Mouse (Mus musculus) frontal cortex, postnatal 25 days (tissue): ENCODE results near the gene Clmp.

Experiments used
- DNase-seq, 2 experiments: peaks; one replicate each; pipeline ENCODE4 v3.0.0; 2022; ENCODE audit warnings: low spot score in 2 of 2

The Clmp gene

DNA sequence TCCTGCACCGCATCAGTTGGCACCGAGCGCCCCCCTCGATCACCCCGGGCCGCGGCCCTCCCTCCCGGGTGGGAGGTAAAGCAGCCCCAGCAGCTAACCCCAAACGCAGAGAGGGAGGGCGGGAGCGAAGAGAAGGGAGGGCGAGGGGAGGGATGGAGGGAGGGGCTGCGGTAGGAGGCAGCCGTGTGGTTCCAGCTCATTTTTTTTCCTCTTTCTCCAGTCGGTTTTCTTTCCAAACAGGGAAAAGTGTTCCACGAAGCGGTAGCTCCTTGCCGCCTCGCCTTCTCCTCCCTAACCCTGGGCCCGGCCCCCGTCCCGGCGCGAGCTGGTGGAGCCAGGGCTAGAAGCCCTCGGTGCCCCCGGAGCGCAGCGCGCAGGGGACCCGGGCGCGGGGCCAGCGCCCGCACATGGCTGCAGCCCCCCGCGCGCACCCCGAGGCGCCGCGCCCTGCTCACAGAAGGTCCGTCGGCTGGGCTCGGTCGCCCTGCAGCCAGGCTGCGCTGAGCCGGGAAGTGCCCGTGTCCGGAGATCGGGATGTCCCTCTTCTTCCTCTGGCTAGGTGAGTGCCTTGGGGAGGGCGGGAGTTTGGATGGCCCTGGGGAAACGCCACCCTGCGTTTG lies at the start of gene Clmp:
Clmp (plus strand) TSS at position 162 of the 620 bp plus-strand sequence.
- DNase-seq: no peak

DNA sequence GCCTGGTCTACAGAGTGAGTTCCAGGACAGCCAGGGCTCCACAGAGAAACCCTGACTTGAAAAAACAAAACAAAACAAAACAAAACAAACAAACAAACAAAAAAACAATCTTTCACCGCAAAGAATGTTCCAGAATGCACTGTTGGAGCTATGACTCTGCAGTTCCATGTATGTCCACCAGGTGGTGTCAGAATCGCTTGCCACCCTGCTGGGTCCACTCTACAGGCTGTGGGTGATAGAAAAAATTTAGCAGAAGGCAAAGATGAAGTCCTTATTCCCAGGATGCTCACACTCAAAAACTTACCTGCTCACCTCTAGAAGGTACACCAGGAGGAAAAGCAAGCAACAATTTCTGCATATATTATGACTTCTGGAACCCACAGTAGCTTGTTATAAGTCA lies 49.7 kb upstream of the Clmp start:
- DNase-seq: peak in 1 of 2 experiments; percentile 55

DNA sequence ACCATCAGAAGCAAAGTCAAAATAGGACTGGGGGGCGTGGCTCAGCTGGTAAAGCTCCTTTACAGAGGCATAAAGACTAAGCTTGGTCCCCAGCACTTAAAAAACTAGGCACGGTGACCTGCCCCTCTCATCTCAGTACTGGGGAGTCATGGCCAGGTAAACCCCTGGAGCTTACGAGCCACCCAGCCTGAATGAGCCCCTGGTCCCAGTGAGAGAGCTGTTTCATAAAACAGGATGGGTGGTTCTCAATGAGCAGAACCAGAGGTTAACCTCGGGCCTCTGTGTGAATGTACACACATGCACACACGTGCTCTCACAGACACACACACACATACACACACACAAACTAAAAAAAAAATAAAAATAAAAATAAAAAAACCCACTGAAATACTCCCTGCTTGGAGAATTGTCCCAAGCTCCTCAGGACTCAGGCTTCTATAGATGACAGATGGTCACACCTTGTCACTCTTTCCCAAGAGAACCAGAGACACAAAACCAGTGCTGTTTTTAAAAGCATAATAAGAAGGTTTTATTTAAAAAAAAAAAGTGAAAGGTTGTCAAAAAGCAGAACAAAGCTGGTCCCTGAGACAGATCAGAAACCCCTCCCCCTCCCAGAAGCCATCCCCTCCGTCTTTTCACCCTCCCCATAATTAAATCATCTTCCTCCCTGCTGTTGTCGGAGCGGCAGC lies 47.9 kb upstream of the Clmp start:
- no peak for DNase-seq

DNA sequence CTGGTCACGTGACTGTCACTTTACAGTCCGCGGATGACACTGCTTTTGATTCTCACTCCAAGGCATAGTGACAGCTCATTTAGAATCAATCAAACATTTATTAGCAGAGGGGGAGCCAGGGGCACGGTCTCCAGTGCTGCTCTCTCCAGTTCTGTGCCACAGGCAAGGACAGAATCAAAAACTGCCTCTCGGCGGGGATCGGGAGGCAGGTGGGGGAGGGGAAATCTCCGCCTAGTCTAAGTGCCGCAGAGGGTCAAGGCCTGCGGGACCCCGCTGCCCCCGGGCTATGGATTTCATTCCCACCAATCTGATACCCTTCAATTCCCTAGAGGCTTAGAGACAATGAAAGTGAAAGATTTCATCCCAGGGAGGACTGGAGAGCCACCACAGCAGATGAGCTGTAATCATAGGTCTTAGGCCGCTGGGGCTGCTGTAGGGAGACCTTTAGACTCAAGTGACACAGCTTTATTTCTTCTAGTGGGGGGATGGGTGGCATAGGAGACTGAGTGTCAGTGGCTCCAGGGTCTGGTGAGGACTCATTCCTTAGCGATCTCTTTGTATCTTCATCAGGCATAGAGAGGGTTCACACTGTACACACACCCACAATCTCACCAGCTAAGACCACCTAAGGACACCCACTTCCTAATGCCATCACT lies 47.2 kb upstream of the Clmp start:
- no peak for DNase-seq

DNA sequence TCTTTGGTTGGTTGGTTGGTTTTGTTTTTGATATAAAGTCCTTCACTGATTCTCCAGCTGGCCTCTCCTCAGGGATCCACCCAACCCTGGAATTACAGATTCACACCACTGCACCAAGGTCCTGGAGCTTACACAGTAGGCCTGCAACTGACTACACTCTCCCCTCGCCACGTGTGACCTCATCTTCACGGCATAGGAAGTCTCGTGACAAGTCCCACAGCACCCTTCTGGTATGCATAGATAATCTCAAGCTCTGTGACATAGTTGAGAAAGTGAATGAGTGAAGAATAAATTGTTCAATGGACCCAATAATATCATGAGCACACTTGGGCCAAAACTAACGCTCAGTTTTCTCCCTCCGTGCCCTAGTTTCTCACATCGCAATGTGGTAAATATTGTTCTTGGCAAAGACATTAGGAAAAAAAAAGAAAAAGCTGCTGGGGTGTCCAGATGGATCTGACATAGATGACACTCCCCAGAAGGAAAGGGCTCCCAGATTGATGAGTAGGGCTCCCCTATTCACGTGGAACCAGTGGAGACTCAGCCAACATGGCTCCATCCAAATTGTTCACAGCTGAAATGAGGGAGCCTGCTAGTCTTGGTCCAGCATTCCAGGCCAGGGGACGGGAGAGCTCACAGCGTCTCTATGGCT lies 46.1 kb upstream of the Clmp start:
- DNase-seq: no peak

DNA sequence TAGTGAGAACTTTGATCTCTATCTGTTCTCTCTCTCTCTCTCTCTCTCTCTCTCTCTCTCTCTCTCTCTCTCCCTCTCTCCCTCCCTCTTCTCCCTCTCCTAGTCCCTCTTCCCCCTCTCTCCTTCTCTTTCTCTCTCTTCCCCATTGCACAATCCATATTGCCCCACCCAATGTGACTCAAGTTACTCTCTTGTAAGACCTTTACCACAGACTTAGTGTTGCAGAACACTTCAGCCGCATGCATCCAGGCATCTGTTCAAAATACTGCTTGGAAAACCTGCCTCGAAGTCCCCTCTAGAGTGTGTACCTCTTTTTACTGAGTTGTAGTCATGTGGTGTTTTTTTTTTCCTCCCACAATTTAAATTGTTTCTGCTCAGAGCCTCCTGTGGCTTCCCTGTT lies 44.4 kb upstream of the Clmp start:
- no peak for DNase-seq

DNA sequence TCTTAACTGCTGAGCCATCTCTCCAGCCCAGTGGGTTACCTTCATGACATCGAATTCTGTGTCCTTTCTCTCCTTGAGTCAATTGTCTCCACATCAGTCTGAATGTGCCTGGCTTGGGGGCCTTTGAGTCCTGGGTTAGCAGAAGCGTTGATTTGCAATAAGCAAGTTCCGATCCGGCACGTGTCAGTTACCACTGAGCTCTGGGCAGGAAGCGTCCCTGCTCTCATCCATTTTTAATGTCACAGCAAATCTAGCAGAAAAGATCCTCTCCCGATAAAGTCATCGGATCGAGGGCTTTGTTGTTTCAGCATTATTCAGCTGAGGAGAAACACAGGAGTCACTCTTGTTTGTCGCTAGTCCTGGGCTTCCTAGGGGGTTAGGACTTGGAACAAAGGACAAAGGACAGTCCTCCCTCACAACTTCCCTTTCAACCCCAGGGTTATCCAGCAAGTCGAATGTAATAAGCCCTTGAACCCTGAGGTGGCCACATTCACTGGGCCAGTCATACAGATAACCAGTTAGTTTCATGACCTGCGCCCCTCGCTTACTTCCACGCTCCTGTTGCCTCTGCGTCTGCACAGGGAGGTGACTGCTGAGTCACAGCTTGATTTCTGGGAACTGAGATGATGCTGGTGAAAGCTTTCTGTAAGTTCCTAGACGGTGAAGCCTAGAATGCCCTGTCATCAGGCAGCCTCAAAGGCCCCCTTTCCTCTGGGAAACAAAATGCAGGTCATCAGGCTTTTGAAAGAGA lies 43.1 kb upstream of the Clmp start:
- no peak for DNase-seq

DNA sequence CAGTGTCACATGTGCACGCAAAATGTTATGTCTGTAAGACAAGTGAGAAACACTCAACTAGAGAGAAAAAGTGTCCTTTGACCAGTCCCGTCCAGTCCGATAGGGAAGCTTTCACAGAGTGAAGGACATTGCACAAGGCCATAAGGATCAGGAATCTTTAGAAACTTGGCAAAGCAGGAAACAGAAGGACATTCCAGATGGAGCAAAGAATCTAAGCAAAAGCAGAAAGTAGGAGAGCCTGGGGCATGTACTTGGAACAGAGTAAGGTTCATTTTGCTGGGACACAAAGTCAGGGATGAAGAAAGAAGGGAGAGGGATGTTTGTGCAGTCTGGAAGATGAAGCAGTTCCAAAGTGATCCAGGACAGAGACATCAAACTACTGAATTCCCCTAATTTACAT lies 36.3 kb upstream of the Clmp start:
- no peak for DNase-seq

DNA sequence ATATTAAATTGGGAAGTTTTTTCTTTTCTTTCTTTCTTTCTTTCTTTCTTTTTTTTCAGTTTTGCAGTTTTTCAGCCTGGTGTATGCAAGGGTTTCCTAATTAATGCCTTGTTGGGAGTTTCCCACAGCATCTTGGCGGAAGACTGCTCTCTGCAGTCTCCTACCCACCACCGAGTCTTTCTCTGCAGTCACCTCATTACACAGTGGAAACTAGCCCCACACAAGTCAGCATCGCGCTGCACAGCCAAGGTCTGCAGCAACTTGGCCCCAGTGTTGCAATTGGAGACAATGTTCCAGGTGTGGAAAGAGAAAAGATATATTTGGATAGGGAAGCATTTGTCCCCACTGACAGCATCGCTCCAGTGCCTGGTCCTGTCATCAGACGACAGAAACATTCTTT lies 35.8 kb upstream of the Clmp start:
- no peak for DNase-seq

DNA sequence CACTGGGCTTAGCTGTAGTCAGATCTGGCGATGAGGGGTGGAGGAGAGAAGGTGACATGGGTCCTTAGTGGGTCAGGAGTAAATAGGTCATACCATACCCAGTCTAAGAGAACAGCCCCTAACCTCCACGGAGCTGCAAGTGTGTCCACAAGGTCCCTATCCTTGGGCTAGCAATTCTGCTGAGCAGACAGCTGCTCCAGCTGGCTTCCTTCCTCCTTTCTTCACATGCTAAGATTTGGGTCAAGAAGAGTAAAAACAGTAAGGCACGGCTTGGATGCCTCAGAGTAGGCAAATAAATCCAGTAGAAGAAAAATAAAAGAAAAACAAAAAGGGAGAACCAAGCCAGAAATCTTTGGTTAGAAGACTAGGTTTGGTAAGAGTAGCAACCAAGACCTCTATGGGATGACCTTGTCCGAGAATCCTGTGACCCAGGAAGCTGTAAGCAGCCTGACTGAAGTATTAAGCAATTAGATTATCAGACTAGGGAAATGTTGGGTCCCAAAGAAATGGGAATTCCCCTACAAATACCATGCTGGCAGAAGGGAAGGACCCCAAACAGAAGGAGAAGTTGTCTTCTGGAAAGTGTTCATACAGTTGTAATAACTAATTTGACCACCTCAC lies 34.4 kb upstream of the Clmp start:
- DNase-seq: no peak

DNA sequence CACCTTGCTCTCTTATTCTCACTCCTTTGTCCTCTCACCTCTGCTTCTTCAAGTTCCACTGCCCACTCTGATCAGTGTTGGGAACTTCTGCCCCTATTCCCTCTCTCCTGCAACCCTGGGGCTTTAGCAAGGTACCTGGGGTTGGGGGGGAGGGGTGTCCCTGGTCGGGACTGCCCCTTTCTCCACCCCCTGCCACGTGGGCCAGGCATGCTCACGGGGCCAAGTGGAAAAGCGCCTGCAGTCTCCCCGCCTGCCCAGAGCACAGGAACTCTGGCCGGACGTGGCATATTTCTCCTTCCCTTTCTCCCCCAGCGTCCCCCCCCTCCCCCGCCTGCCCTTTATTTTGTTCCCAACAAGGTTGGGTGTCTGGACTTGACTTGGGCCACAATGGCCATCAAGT lies 33.0 kb upstream of the Clmp start:
- DNase-seq: no peak

DNA sequence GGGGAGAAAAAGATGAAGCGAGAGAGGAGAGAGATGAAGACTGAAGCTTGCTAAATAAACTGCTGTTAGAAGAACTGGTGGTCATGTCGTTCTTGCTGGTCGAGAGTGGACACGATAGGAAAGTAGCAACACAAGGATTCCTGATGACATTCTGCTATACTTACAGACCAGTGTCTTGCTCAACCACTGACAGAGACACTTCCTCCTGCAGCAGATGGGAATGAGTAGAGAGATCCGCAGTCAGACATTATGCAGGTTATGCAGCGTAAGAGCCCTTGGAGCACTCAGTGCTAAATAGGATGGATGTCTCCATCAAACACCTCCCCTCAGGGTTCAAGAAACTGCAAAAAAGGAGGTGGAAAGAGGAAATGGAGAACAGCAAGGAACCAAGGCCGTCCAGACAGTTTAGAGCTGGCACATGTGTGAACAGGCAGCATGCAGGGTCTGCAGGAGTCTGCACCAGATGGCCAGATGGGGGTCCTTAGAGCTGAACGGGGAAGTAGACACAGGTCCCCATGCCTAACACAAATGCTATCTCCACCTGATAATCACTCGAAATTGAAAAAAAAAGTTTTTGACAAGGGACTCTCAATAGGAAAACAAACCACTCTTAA lies 19.5 kb upstream of the Clmp start:
- DNase-seq: no peak

DNA sequence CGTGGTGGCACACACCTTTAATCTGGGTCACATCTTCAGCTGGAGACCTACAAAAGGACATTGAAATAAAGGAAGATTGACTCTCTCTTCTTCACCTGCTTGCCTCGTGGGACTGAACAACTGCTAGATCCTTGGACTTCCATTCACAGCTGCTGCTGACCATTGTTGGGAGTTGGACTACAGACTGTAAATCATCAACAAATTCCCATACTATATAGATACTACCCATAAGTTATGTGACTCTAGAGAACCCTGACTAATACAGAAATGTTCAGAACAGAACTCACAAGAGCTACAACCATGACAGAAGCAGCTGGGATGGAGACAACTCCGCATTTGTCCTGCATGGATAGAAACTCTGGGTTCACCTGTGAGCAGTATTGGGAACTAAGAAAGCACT lies 15.4 kb upstream of the Clmp start, which contains the start of gene Gm21915:
Gm21915 (plus strand) TSS at position 301 of the 400 bp plus-strand sequence.
- no peak for DNase-seq

DNA sequence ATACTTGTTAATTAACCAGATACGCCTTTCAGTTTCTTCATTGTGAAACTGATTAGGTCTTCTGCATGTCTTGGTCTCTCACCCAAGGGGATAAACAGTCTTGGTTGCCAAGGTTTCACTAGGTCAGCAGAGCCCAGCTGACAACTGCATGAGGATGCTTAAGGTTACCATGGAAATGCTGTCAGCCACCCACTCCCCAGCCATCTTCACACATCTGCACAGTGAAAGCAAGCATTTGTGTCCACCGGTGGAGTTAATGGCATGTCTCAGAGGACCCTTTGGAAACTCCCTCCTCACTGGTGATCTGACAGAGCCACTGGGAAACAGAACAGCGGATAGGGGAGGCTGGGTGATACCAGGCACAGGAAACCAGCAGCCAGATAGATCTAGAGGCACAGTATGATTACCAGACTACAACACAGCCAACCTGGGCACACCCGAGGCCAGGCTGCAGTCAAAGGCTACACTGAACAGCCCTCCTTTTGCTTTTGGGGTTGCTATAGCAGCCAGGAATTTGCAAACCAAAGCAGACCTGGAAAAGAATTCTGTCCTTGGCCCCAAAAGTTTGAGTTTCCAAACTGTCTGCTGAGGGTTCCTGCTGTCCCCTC lies 14.3 kb upstream of the Clmp start:
- DNase-seq: no peak

DNA sequence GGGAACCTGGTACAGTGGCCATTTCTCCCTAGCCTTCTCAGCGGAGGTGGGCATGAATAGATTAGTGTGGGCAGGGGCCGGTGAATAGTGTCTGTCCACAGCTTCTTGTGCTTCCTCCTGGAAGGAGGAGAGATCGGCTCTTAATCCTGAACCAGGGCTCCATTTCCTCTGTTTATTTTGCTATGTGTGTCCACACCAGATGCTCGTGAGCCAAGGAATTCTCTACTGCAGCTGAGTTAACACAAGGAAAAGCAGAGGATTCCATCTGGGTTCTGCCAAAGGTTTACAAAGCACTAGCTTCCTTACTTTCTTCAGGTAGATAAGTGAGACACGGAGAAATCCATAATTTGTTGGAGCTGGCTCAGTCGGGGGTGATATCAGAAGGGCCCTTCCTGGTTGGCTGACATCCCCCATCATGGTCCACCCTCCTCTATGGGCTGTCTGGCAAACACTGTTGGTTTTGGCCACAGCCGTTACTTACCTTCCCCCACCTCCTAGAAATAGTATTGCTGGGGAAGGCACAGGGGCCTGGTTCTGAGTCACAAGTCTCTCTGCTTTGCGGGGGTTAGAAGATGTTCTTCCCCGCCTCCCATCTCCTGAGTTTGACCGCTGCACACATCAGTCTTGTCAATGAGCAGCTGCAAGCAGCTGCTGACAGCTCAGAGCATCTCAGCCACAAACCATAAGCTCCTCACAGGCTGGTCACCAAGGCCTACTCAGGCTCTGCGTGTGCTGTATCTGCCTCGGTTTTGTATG lies 10.4 kb upstream of the Clmp start:
- DNase-seq: no peak

DNA sequence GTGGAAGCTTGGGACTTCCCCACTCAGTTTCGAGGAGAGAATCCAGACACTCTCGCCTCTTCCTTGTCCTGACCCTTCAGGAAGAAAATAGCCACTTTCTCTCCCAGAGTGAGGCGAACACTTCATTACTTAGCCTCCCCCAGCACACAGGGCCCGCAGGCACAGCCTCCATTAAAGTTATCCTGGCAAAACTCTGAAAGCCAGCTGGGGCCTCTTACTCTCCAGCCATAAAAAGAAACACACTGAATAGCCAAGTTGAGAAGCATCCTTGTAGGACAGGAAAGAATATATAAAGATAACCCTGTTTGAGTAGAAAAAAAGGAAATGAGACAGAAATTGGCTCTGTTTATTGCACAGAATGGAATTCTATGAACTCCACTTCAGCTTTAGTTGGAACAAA lies 7.1 kb upstream of the Clmp start:
- no peak for DNase-seq

DNA sequence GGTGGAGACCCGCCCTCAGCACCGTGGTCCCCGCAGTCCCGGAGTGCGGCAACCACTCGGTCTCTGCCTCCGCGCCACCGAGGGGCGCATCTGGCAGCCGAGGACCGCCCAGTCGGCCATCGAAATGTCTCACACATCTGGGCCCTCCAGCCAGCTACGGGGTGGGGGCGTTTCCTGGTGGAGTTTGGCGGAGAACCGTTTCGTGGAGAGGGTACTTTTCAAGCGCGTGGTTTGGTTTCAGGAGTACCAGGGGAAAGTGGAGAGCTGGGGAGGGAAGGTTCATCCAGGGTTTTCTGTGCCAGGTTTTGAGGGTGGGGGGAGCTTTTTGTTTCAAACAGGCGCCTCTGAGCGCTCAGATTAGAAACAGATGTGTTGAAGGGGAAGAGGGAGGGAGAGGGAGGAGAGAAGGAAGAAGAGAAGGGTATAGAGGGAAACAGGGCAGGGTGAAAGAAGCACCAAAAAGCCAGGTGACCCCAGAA lies 698 bp downstream of the Clmp start:
- DNase-seq: no peak

DNA sequence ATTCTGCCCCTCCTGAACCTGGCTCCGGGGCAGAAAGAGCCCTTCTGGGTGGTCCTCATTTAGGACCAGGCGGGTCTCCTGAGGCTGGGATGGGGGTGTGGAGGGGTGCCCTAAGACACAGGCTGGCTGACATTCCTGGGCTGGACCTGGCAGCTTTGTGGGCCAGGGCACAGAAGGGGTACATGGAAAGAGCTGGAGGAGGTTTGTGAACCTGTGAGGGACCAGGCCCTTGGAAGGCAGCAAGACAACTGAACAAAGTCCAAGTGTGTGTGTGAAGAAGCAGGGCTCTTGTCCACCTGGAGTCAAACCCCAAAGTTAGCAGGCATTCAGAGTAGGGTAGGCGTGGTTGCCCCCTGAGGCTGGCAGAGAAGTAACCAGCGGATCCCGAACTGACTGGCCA lies 1.3 kb downstream of the Clmp start:
- no peak for DNase-seq

DNA sequence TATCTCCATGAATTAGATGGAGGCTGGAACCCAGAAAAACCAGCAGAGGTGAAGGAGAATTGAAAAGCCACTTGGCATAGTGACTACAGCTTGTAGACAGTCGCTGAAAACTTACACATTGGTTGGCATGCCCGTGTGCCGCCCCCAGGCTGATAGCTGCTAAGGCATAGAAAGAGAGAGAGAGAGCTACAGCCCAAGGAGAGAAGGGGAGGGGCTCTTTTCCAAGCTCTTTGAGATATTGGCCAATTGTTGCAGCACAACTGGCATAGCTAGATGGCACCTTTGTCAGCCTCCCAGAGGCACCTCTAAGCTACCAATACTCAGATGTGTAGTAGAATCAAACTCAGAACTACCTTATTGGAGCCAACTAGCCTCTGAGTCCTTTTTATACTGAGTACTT lies 1.8 kb downstream of the Clmp start:
- no peak for DNase-seq

DNA sequence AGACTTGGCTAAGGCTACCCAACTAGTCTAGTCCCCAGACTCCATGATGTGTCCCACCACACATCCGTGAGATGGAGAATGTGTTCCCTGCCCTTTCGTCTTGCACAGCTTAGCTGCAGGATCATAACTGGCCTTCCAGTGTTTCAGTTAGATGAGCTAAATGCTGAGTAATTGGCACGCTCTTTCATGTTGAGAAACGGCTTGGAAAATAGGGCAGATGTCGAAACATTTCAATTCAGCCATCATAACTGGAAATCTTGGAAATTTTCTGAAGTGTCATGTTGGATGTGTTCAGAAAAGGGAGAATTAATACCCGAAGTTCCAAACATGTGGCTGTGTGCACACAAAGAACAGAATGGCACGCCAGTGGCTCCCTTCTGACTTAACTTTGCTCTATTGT lies 4.7 kb downstream of the Clmp start:
- no peak for DNase-seq
